Mouse (Mus musculus): ENCODE data around the gene Myo1e.

GRCm38 (mm10) chr9:70406596-70406995 lies 199.4 kb downstream of the Myo1e start:
- TF ChIP-seq TAL1 (IDR thresholded peaks at IDR 0.05; ENCODE audit: low read length) (no peak), GATA1 (IDR thresholded peaks at IDR 0.05; ENCODE audit: low read length) (no peak)
